Mouse (Mus musculus): ENCODE results near the gene Aknad1. TPM values are rescaled to one million over a fixed set of nuclear protein-coding genes. Genes with fewer than 3 reads are reported as not detected.

Aknad1 gene
- not detected for total RNA-seq (2023)

GRCm38 (mm10) chr3:108739045-108739708, at the start of gene Aknad1:
Gene Aknad1, plus strand, starts transcription at chr3:108739658.

GRCm38 (mm10) chr3:108722036-108722872, 17.2 kb upstream of the Aknad1 start, which contains the start of gene Gpsm2:
Gene Gpsm2, minus strand, starts transcription at chr3:108722309.

Other genes starting within 250 kb of the Aknad1 start
- not detected for gene 1700013F07Rik, start 205.5 kb upstream of the Aknad1 start, total RNA-seq (2023)
- gene 5330417C22Rik, start 203.1 kb upstream of the Aknad1 start, total RNA-seq (2023): 0.38 TPM
- 41.9 TPM for gene Tmem167b, start 177.2 kb upstream of the Aknad1 start, total RNA-seq (2023)
- 19.6 TPM for gene Taf13, start 168.0 kb upstream of the Aknad1 start, total RNA-seq (2023)
- gene Wdr47, start 148.4 kb upstream of the Aknad1 start, total RNA-seq (2023): 17.1 TPM
- gene Clcc1, start 85.7 kb upstream of the Aknad1 start, total RNA-seq (2023): 39.8 TPM
- gene Gpsm2, start 17.3 kb upstream of the Aknad1 start, total RNA-seq (2023): 5.7 TPM
- 79.2 TPM for gene Stxbp3, start 100.9 kb downstream of the Aknad1 start, total RNA-seq (2023)
- gene Fndc7, start 150.3 kb downstream of the Aknad1 start, total RNA-seq (2023): not detected
- gene Prpf38b, start 172.1 kb downstream of the Aknad1 start, total RNA-seq (2023): 244 TPM
- gene Henmt1, start 200.2 kb downstream of the Aknad1 start, total RNA-seq (2023): 1.3 TPM
- not detected for gene Gm9857, start 200.8 kb downstream of the Aknad1 start, total RNA-seq (2023)

All from CD4-positive naive resting alpha-beta T cell, adult 57 days (primary cell).